Mouse (Mus musculus) urinary bladder, postnatal 4 days (tissue): Measurements from ENCODE around the gene Pcyt2.
"Not testable (repeated sequence)": the region's sequence is repeated elsewhere in the genome, so short reads cannot be mapped to it uniquely, and the experiment has no call there.

ENCODE experiments used
- DNase-seq, 2 experiments: peaks; one replicate each; pipeline ENCODE4 v3.0.0; 2021 to 2022; ENCODE audit warnings: low spot score in 2 of 2

The Pcyt2 gene

DNA sequence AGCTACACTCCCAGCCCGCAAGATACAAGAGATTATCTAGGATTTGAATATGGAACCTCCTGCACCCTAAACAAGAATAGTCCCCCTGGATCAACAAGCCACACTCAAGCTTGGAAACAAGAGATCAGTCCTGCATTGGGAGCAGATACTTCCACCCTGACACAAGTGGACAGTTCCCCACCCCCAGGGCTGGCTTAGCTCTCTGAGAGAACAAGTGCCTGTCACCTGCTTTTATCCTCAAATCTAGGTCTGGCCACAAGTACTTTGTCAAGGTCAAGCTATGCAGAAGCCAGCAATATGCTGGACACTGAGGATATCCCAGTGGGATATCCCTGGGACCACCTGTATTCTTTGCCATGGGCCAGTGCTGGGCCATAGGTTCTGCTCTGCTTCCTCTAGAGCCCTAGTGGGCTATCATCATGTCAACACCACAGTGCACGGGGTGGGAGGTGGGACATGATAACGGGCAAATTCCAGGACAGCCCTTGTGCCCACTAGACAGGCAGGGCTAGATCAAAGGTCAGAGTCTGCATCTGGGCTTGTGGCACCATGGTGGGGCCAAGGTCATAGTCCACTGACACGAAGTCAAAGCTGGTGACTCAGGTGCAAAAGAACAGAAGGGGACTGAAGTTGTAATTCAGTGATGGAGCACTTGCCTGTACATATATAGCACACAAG, 980 bp downstream of the Pcyt2 start:
- no peak for DNase-seq

DNA sequence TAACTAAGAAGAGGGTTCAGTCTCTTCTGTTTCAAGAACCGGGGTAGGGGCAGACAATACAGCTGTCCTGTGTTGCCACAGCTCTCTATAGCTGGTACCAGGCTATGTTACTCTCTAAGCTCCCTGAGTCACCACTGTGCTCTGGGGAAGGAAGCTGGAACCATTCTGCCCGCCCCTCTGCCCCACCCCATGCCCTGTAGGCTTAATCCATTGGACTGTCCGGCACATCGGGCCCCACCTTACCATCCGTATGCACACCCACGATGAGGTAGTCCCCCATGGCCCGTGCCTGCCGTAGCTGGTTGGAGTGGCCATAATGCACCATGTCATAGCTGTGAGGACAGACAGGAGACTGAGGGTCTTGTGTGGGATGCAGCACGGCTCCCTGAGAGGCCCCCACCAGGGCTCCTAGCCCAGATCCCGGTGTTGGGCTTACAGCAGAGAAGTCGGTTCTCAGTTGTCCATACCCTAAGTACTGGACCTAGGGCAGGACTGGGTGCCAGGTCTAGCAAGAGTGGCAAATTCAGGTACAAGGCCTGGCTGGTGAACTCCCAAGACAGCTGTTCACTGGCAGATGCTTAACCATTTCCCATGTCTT, 2.0 kb downstream of the Pcyt2 start:
- DNase-seq, result no peak

DNA sequence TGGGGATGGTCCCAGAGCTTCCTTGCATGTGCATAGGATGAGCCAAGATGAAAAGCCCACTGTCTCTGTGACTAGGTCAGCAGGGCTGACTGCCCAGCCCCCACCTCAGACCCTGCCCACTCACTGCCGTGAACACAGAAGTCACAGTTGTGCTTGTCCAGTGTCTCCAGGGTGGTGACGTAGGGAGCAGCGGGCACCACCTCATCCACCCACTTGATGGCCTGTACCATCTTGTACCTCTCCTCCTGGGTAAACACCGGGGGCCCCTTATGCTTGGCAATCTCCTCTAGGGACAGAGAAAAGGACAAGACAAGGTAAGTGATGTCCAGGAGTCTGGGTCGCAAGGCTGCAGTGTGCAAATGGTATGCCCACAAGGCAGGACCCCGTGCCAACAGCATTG, 2.6 kb downstream of the Pcyt2 start:
- peak in 1 of 2 experiments; percentile 16 for DNase-seq

DNA sequence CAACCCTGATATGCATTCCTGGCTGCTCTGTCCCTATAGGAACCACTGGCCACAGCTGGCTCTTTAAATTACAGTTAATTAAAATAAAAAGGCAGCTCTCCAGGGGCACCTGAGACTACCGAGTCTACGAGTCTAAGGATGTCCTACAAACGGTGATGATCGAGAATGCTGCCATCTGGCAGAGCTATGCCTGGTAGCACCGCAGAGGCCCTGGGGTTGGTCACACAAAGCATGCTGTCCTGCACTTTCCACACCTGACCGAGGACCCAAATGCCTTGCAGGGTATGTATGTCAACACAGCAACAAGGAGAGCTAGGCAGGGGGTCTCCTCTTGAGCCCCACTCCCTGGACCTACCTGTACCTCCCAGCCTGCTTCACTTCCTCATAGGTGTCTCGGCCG, 3.8 kb downstream of the Pcyt2 start:
- no peak for DNase-seq

DNA sequence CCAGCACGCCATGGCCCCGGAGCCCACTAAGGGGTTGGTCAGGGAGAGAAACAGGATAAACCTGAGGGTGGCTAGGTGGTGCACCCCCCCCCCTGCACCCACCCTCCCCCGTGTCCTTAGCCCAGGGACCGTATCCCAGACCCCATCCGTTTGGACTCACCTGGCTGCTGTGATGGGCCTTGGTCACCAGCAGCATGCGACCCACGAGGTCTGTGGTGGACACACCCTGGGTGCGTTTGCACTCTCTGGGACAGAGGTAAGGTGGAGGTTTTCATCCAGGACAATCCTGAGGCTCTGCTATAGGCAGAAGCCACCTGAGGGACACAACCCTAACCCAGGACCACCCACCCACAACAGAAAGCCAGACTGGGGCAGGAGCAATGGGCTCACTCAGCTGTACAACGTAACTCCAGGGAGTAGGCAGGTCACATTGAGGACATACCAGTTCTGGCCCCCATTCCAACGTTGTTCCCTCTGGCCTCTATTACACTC, 4.2 kb downstream of the Pcyt2 start:
- DNase-seq, result peak in 1 of 2 experiments; percentile 17

DNA sequence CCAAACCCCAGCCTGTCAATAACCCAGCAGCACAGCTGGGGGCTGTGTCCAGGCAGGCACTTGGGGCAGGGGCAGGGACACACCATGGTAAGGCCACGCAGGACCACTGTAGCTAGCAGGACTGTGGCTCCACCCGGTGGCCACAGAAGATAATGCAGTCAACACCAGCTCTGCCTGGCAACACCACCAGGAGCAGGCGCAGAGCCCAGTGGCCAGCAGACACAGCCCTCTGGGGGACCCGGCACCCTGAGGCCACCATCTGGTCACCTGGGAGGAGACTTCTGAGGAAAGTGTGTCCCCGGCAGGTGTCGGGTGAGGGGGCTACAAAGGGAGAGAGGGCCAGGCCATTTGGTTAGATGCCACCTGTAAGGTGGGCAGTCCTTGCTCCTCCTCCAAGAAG, 5.0 kb downstream of the Pcyt2 start:
- DNase-seq, result peak; percentile 60 to 78

DNA sequence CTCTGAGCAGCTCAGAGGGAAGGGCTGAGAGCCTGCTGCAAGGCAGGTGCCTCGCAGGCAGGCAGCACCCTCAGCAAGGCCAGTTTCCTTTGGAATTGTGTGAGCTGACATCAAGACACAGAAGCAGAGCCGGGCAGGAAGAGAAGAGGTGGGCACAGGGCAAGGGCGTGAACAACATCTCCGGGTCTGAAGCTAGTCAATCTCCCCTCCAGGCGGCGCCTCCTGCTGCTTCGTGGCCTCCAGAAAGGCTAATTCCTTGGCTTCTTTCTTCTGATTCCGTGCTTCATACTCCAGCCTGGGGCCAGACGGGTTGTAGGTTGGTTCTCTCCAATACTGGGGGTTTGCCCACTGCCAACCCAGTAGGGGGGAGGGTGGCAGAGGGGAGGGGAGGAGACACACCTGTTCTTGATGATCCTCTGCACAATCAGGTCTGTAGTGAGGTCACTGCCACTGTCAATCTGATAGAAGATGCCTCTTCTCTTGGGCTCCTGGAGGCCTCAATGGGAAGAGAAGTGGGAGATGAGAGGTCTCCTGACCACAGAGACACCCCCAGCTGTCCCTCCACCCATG, 7.2 kb downstream of the Pcyt2 start:
- no peak for DNase-seq

DNA sequence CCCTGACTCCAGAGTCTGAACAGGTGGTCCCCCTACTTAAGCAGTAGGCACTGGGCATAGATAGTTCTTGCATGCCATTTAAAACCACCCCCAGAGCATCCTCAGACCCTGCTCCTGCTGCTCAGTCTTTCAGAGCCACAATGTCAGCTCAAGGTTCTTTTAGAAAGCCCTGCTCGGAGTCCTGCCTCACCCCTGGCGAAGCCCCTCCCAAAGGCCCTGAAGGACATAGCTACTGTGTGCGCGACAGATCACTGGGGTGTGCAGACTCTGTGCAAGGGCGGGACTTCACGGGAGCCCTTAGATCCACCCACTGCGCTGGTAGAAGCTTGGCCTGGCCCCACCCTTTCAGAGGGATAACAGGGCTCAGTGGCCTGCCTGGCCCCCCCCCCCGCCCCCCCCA, 8.5 kb downstream of the Pcyt2 start:
- DNase-seq, result peak in 1 of 2 experiments; percentile 17

DNA sequence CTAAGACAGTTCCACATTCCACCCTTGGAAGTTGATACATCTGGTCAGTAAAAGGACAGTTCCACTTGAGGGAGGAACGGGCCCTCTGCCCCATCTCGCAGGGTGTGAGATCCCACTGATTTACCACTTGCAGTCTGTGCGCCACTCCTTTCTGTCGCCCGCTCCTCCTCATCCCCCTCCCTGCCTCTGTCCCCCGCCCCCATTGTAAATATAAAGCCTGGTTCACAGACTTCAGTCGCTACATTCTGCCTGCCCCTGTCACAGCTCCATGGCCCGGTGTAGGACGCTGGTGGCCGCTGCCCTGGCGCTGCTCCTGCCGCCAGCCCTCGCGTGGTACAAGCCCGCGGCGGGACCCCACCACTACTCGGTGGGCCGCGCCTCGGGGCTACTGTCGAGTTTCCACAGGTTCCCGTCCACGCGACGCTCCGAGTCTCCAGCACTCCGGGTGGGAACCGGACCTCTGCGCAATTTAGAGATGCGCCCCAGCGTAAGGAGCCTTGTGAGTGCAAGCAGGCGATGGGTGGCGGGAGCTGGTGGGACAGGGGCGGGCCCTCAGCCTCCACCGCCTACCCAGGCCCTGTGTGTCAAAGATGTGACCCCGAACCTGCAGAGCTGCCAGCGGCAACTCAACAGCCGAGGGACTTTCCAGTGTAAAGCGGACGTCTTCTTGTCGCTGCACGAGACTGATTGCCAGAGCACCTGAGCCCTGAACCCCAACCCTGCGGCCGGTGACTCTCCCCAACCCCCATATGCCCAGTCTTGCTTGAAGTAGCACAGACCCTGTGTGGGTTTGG, 9.3 kb downstream of the Pcyt2 start, which contains the start of gene Npb:
Gene Npb (plus strand): TSS at position 237 of the 794 bp plus-strand sequence.
- DNase-seq, result no peak

DNA sequence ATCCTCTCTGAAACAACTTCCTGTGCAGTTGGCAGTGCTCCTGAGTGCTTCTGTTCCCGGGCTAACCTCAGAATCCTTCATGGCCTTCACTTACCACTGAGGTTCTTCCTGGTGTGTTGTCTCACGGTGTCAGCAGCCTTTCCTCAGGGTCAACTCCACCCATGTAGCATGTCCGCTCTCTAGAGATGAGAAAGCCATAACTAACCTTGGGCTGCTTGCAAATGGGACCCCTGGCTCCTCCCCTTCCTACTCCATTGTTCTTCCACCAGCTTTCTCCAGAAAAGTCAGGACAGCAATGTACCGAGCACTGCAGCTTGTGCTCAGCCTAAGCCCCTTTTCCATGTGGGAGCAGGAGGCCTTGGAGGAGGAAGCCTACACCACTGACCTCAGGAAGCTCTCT, 11.0 kb downstream of the Pcyt2 start:
- no peak for DNase-seq

DNA sequence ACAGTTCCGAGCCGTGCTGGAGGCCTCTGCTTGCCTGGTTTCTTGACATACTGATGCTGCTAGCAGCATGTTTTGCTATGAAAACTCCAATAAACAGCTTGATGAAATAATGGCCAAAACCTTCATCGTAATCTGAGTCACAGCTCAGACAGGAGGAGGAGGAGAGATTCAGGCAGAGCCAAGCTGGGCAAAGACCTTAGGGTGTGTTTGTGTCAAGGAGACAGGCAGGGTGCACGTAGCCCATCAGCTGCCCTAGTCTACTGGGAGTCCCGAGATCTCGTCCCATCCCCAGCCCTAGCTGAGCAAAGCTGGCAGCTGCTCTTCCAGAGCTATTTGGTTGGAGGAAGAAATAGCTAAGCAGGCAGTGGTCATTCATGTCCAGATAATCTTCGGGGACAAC, 12.1 kb downstream of the Pcyt2 start:
- DNase-seq, result no peak

DNA sequence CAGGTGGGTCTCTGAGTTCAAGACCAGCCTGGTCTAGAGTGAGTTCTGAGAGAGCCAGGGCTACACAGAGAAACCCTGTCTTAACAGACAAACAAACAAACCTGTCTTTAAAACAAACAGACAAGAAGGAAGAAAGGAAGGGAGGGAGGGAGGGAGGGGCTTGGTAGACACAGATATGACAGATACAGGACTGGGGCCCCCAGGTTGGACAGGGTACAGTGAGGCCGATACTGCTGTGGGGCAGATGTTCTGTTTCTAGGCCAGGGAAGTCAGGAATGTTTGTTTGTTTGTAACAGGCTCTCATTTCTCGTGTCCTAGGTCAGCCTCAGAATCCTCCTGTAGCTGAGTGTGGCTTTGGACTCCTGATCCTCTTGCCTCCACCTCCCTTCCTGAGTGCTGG, 14.2 kb downstream of the Pcyt2 start:
- no peak for DNase-seq

DNA sequence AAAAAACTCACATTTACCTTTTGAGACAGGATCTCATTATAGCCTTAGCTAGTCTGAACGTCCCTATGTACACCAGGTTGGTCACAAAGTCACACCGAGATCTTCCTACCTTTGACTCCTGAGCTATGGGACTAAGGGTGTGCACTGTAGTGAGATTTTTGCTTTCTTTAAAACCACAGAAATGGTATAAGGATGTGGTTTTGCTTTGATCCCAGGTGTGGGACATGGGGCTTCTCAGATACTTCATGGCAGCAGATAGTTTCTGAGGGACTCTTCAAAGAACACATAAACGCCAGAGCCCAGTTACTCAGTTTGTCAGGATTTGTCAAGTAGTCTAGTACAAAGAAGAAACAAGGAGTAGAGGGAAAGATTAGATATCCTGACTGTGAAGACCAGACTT, 17.0 kb downstream of the Pcyt2 start:
- DNase-seq, result no peak

DNA sequence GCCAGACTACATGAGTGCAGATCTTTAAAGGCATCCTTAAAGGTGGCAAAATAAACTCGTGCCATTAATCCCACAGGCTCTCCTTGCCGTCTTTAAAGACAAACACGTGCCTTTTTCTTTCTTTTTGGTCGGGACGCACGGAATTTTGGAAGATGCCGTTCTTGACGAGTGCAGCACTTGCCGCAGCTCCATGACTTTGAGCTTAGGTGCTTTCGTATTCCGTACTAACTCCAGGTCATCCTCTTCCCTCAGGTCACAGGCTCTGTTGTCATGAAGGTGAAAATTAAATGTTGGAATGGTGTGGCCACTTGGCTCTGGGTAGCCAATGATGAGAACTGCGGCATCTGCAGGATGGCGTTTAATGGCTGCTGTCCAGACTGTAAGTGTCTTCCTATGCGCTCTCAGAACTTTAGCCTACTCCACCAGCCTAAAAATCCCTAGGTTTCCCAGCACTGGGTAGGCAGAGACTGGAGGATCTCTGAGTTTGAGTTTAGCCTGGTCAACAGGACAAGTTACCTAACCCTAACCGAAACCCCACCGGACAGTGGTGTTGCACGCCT, 18.7 kb downstream of the Pcyt2 start:
- DNase-seq, result no peak

DNA sequence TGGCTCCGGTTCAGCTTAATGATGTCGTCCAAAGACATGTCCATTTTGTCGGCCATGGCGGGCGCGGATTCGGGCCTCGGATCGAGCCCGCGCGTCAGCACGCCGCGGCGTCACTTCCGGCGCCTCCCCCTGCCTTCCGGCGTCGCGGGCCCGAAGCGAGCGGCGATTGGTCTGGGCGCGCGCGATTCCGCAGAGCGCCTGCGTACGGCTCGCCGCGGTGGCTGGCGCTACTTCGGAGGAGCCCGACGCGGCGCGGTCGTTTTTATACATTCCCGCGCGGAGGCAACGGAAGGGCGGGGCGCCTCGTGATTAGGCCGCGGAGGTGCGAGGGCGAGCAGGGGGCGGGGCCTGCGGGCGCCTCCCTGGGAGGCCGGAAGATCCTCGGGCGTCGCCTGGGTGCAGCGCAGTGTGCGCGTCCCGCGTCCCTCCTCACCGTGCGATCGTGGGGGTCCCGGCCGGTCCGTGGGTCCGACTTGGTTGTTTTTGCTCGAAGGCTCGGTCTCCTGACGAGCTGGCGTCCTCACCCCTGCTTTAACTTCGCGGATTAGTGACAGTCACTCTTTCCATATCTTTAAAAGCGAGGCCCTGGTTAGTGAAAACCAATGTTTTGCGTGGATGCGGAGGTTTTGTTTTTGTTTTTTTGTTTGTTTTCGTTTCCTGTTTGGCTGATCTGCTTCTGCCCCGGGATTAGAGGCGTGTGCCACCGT, 19.3 kb downstream of the Pcyt2 start, which contains the start of the genes Alyref and Anapc11:
Gene Alyref (minus strand): TSS at position 83 of the 707 bp plus-strand sequence.
Gene Anapc11 (plus strand): TSS at position 139 of the 707 bp plus-strand sequence.
- peak; percentile 92 to 95 for DNase-seq

DNA sequence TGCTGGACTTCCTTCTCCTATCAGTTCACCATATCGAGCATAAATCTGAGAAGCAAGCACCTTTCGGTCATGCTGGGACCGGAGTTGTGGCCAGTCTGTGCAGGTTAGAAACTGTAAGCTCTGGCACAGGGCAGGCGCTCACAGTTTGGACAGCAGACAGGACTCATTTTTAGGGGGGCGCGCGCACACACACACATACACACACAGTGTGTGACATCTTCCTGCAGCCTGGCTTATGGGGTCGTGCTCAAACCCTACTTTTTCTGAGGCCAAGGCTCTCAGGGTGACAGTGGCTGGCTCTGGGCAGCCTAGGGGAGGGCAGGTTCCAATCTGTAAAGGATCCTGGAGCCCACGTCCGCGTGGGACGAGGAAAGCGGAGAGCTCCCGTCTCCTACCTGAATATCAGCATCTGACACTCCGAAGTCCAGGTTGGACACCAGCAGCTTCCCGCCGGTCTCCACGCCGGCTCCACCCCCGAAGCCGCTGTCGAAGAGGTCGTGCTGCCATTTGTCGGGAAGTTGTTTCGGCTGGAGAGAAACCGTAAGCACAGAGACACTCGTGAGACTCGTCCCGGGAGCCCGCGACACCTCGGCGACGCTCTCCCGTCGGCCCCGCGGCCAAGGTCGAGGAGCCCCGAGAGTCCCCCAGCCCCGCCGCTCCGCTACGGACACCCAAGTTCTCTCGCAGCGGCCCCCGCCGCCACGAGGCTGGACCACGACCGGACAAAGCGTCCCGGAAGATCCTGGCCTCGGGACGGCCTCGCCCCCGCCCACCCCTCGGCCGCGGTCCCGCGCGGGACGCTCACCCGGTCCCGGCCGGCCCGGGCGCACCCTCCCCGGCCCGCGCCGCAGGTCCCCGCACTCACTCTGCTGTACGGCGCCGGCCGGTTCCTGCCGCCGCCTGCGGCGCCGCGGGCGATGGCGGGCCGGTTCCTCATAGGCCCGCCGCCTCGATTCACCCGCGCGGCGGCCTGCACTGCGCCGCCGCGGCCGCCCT, 20.2 kb downstream of the Pcyt2 start:
- no peak for DNase-seq

DNA sequence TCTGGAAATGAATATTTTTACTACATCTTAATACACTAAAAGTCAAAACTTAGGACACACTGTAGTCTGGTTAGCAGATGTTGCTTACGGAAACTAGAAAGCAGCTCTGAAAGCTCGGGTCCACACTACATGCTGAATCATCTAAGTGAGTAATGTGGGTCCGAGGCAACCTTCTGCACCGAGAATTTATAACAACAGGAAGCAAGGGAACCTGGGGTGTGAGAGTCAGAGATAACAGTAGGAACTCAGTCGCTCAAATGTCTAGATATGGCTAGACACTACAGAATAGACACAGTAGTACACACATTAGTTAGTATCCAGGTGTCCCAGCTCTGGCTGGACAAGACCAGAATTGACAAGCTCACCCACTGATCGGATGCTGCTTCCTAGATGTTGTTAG, 29.2 kb downstream of the Pcyt2 start:
- DNase-seq, result no peak

DNA sequence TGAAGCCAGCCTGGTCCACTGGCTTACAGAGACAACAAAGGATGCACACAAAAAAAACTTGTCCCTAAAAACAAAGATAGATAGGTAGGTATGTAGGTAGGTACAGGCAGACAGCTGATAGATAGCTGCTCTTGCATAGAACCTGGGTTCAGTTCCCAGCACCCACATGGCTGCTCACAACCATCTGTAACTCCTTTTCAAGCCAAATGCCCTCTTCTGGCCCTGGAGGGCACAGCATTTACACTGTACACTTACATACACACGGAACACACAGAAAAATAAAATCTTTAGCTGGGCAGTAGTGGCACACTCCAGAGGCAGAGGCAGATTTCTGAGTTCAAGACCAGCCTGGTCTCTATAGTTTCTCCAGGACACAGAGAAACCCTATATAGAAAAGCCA, 33.8 kb downstream of the Pcyt2 start:
- DNase-seq, result no peak

DNA sequence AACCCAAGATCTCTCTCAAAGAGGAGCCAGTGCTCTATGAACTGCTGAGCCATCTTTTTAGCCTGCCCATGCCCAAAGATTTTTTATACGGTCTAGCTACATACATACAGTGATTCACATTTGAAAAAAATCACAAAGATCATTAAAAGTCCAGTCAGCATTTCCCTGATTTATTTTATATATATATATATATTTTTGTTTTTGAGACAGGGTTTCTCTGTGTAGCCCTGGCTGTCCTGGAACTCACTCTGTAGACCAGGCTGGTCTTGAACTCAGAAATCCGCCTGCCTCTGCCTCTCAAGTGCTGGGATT, 34.8 kb downstream of the Pcyt2 start:
- DNase-seq, result not testable (repeated sequence)
